Mouse (Mus musculus) ES-E14 (cell line): ENCODE measurements around the gene Rap1gap.

Source experiments
- MAFK ChIP-seq: IDR thresholded peaks from 2 replicates; pipeline ENCODE4 v1.6.1; 2014; ENCODE audit warnings: mild to moderate bottlenecking, low read depth, low read length, inconsistent platforms; ENCODE audit not compliant: insufficient read depth
- ZNF384 ChIP-seq: IDR thresholded peaks from 2 replicates; pipeline ENCODE4 v1.6.1; 2012; ENCODE audit warnings: low read depth, low read length, inconsistent platforms

DNA sequence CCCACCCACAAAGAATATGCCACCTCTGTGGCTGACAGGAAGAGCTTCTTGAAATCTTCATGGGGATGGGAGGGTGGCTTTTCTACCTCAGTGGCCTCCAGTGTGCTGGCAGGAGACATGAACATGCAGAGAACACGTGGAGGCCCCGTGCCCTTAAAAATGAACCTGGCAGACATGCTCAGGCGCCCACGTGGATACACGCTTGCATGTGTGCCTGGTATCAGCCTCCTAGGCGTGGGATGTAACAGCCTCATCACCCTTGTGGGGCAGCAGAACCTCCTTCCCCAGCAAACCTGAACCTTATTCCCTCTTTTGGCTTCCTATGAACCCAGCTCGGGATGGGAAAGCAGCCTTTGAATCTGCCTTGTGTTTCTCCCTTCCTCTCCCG lies 2.4 kb downstream of the Rap1gap start:
- TF ChIP-seq MAFK (no peak), ZNF384 (no peak)
